Mouse (Mus musculus) spleen, postnatal 36 days (tissue): ENCODE results near the gene Tap2.
A peak's percentile ranks its signal among the peaks of the same experiment; 100 is the strongest.

Experiments used
- DNase-seq, 2 experiments: peaks; one replicate each; pipeline ENCODE4 v3.0.0; 2022; ENCODE audit warnings: low spot score in 2 of 2, mixed read lengths in 1 of 2

Tap2 gene

GRCm38 (mm10) chr17:34203444-34203843, at the start of gene Tap2:
Tap2 (plus strand) TSS chr17:34203527.
- no peak for DNase-seq

GRCm38 (mm10) chr17:34155534-34155933, 47.8 kb upstream of the Tap2 start:
- no peak for DNase-seq

GRCm38 (mm10) chr17:34164202-34164895, 39.0 kb upstream of the Tap2 start:
- peak; percentile 71 to 74 for DNase-seq

DNA sequence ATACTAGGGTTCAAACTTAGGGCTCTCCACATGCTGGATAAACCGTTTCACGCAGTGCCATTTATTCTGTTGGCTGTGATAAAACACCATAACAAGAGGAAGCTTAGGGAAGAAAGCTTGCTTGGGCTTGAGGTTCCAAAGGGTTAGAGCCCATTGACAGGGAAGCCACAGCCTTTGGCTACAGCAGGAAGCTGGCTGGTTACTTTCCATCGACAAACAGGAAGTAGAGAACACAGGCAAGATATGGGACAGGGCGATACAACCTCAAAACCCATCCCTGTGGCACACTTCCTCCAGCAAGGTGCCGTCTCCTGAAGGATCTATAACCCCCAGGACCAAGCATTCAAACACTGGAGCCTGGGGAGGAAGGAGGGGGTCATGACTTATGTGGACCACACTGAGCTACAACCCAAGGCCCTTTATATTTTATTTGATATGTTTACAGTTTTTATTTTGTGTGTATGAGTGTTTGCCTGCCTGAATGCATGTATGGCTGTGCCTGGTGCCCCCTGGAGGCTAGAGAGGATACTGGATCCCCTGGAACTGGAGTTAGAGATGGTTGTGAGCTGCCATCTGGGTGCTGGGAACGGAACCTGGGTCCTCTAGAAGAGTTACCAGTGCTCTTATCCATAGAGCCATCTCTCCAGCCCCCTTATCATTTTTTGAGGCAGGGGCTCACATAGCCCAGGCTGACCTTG, 38.1 kb upstream of the Tap2 start:
- DNase-seq, result no peak

GRCm38 (mm10) chr17:34169279-34169678, 34.0 kb upstream of the Tap2 start:
- peak; percentile 62 to 67 for DNase-seq

DNA sequence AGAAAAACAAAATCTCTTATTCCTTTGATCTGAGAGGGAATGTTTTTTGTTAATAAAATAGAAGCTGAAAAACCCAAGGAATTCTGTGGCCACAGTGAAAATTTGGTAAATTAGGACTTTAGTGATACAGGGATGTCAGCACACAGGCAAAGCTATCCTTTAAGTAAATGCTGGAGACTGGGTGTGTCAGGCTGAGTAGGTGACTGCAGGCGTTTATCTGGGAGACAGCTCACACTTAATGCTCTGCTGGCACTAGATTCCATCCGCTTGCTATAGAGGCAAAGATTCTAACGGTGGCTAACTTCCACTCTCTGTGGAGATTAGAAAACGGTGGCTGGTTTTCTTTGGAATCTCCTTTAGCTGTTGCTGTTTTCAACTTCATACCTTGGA, 32.8 kb upstream of the Tap2 start:
- no peak for DNase-seq

GRCm38 (mm10) chr17:34170877-34171498, 32.3 kb upstream of the Tap2 start:
- peak; percentile 90 to 92 for DNase-seq

DNA sequence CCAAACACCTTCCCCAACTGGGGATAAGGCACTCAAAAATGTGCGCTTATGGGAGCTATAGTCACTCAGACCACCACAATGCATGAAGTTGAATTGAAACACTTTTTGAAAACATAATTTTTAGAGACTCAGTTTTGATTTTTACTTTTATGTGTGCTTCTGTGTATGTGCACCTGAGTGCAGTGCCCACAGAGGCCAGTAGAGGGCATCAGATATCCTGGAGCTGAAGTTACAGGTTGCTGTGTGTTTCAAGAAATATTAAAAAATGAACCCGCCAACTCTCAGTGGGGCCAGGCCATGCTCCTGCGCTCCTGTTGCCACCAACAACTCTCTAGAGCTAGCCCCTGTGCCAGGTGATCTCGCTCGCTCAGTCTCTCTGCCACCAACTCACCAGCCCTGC, 30.8 kb upstream of the Tap2 start:
- DNase-seq, result no peak

DNA sequence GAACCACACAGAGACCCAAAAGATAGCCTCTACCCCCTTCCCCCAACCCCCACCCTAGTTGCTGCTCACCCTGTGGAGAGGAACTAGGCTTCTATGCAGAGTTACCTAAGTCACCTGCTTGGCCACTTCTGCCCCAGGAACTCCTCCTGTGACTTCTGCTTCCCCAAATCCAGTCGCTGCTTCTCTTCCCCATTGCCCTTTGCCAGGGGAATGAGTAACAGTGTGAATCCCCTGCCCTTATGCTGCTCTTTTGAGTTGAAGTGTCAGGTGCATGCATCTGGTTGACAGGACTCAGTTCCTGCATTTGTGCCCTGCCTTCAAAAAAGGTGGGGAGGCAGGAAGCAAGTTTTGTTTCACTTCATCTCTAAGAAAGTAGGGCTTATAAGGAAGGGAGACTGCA, 29.3 kb upstream of the Tap2 start:
- DNase-seq, result peak; percentile 63 to 69

DNA sequence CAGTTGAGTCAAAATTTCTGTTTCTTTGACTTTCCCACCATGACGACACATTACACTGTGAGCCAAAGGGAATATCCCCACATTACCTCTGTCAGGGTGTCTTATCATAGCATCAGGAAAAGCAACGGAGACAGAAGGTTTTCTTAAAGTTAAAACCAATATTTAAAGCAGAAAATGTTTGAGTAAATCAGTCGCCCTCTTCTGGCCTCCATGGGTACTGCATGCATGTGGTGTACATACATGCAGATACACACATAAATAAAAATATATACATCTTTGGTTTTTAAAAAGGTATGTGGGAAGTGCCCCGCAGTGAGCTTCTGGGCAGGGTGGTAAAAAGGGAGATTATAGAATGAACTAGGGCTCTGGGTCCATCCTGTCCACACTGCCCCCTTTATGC, 26.1 kb upstream of the Tap2 start:
- DNase-seq, result no peak

DNA sequence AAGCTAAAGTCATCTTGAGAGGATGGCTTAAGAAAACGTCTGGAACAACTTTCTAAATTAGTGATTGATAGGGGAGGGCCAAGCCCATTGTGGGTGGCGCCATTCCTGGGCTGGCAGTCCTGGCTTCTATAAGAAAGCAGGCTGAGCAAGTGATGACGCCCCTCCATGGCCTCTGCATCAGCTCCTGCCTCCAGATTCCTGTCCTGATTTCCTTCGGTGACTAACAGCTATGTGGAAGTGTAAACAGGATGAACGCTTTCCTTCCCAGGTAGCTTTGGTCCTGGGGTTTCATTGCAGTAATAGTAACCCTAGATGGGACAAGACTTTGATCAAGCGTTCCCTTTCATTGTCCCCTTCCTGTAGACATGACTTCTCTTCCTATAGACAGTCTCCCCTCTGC, 24.3 kb upstream of the Tap2 start:
- DNase-seq, result no peak

DNA sequence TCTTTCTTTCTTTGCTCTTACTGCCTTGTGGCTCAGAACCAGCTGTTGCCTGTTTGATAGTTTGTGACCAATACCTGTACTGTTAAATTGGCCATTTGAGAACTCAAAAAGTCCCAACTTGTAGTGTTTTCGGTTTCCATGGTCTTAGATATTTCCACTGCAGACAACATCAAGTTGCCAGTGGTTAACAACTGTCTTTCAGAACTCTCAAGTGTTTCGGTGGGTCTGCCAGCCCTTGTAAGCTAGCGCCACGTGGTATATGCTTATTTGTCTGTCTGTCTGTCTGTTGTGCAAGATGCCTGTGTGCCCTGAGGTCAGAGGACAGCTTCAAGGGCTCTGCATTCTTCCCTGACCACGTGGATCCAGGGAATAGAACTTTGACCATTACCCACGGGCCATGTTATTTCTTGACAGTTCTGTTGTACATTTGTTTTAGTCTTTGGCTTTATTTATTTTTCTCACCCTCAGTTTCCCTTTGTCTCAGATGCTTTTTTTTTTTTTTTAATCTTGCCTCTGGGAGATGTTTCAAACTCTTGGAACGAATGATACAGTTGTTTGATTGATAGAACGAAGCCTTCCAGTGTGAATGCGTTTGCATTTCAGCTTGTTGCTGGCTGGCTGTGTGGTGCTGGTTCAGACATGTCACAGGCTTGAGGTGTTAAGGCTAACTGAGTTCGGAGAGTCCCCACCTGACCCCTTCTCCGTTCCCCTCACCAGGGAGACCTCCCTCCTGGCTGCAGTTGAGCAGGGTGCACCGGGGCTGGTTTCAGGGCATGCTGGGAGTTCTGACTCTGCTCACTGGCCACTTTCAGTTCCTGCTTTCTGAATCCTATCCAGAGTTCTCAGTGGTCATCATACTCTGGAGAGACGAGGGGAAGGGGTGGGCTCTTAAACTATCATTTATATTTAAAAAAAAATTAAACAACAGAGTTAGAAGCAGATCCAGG, 23.1 kb upstream of the Tap2 start:
- DNase-seq, result peak in 1 of 2 experiments; percentile 40

DNA sequence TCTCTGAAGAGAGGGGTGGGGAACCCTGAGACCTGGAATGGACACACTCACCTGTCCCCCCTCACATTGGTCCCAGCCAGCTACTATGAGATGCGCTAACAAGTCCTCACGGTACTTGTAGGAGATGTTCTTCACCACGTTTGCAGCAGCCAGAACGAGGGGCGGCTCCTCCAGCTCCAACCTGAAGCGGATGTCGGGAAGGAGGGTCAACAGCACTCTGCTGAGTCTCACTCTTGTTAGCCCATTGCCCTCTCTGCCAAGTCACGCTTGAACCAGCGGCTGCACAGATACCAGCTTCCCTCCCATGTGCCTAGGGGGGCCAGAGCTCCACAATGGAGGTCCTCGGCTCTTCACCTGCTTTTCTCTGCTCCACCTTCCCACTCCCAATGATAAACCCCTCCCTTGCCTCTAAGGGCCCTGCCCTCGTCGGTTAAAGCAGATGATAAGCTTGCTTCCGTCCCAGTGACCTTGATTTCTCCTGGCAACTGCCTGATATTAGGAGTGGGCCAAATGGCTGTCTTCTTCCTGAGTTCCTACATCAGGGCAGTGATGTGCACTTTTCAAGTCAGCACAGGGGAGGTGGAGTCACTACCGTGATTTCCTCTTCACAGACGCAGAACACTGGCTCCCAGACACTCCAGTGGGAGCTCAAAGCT, 19.6 kb upstream of the Tap2 start:
- no peak for DNase-seq

DNA sequence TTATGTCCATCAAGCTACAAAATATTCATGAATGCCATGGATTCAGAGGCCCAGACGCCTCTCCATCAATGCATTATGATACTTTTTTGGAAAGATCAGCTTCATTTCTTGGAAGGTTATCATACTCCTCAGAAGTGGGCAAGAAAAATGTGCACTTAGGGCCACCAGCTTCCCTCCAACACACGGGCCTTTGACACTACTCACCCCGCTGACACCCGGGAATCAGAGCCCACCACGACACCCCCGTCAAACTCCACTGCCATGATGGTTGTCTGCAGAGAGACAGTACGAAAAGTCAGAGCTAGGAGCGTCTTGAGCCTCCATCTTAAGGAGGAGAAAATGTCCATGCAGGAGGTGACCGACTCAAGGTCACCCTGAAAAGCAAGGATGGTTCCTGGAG, 17.8 kb upstream of the Tap2 start:
- DNase-seq, result no peak

GRCm38 (mm10) chr17:34186885-34187260, 16.5 kb upstream of the Tap2 start:
- DNase-seq, result no peak

DNA sequence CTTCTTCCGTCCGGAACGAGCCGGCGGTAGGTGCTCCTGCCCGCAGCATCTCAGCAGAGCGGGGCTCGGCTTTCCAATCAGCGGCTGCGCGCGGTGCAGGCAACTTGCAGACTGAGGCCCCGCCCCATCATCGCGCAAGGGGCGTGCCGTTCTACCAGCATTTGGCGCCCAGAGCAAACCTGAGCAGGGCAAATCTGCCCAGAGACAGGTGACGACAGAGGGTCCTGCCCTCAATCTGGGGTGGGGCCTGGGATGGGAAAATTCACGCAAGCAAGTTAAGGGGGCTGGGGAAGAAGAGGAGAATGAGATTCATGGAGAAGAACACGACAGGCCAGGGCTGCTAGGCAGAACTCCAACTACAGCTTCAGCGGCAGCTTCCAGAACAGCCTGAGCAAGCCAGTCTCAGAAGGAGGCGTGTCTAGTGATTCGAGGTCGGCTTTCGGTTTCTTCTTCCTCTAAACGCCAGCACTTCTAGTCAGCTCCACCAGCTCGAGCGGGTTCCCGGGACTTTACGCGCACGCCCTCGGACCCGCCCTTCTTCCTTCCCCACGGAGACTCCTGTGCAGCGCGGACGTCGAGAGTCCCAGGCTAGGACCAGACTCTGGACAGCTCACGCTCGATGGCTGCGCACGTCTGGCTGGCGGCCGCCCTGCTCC, 15.9 kb upstream of the Tap2 start, which contains the start of the genes Tap1 and Psmb9:
Tap1 (plus strand) TSS at position 293 of the 656 bp plus-strand sequence.
Psmb9 (minus strand) TSS at position 504 of the 656 bp plus-strand sequence.
- DNase-seq, result peak; percentile 98 to 99

DNA sequence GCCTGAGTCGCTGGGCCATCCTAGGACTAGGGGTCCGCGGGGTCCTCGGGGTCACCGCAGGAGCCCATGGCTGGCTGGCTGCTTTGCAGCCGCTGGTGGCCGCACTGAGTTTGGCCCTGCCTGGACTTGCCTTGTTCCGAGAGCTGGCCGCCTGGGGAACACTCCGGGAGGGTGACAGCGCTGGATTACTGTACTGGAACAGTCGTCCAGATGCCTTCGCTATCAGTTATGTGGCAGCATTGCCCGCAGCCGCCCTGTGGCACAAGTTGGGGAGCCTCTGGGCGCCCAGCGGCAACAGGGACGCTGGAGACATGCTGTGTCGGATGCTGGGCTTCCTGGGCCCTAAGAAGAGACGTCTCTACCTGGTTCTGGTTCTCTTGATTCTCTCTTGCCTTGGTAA, 15.3 kb upstream of the Tap2 start:
- peak; percentile 36 to 55 for DNase-seq

GRCm38 (mm10) chr17:34188986-34189385, 14.3 kb upstream of the Tap2 start:
- DNase-seq, result no peak

- no peak for DNase-seq
Observed at GRCm38 (mm10) chr17:34192852-34193251, 10.5 kb upstream of the Tap2 start.

DNA sequence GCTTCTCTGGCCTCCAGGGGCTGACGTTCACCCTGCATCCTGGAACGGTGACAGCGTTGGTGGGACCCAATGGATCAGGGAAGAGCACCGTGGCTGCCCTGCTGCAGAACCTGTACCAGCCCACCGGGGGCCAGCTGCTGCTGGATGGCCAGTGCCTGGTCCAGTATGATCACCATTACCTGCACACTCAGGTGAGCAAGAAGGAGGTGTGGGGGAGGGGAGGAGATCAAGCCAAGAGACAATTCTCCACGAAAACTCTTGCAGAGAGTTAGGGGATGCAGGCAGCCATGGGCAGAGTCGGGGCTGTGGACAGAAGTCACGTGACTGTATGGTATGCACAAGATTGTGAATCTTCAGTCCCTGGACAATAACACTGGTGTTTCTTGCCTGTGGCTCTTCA, 9.9 kb upstream of the Tap2 start:
- DNase-seq, result no peak

GRCm38 (mm10) chr17:34194723-34195122, 8.6 kb upstream of the Tap2 start:
- DNase-seq, result no peak
